Mouse (Mus musculus): ENCODE measurements at regions not wholly inside any gene's neighbourhood (a gene's known extent, or its start where the extent isn't known, plus 50 kb on each side); places are given as distances from the start of the nearest gene placed in this dataset.

GRCm38 (mm10) chr16:27507212-27507611 lies 118.5 kb downstream of the Ccdc50 start:
- Histone ChIP-seq H3K9ac (ENCODE audit: low read depth, low read length) (no peak overlapping the region), H3K9me3 (ENCODE audit: control insufficient read depth, low read length) (no peaks in the 10 kb centered on the region), H3K27ac (replicated peaks; ENCODE audit: low read depth, low read length) (no peak overlapping the region), H3K4me3 (ENCODE audit: low read depth, low read length) (no peak overlapping the region), H3K4me1 (ENCODE audit: control insufficient read depth, insufficient read depth, low read length) (no peaks in the 10 kb centered on the region), H3K36me3 (ENCODE audit: control insufficient read depth, insufficient read depth, low read length) (no peaks in the 10 kb centered on the region), H3K4me2 (ENCODE audit: low read depth, low read length) (no peak overlapping the region), H3K27me3 (replicated peaks; ENCODE audit: control insufficient read depth, insufficient read depth, low read length) (no peaks in the 10 kb centered on the region)
- DNase-seq (ENCODE audit: low spot score) (no peak), ATAC-seq (ENCODE audit: low read depth) (no peak)
- 69% methylated on average over 1 of the region's 1 CpGs for WGBS

GRCm38 (mm10) chr16:27523527-27524121 lies 135.0 kb downstream of the Ccdc50 start:
- H3K27ac ChIP-seq (replicated peaks; ENCODE audit: low read depth, low read length): no peak overlapping the region
- H3K36me3 ChIP-seq (ENCODE audit: control insufficient read depth, insufficient read depth, low read length): no peaks in the 10 kb centered on the region
- WGBS: 15% methylated on average over 7 of the region's 8 CpGs
- DNase-seq (ENCODE audit: low spot score) (peak; percentile 77), ATAC-seq (ENCODE audit: low read depth) (peak; percentile 87)
- no peak overlapping the region for H3K9ac ChIP-seq (ENCODE audit: low read depth, low read length)
- H3K4me2 ChIP-seq (ENCODE audit: low read depth, low read length): peak overlapping the region; percentile 32
- no peaks in the 10 kb centered on the region for H3K9me3 ChIP-seq (ENCODE audit: control insufficient read depth, low read length)
- H3K4me1 ChIP-seq (ENCODE audit: control insufficient read depth, insufficient read depth, low read length): 0 out of 2 replicates have a peak, but pooled peaks cover 4% of the 10 kb centered on the region
- H3K4me3 ChIP-seq (ENCODE audit: low read depth, low read length): no peak overlapping the region
- H3K27me3 ChIP-seq (replicated peaks; ENCODE audit: control insufficient read depth, insufficient read depth, low read length): no peaks in the 10 kb centered on the region

GRCm38 (mm10) chr16:27526669-27527068 lies 138.0 kb downstream of the Ccdc50 start:
- no peaks in the 10 kb centered on the region for H3K27me3 ChIP-seq (replicated peaks; ENCODE audit: control insufficient read depth, insufficient read depth, low read length)
- no peaks in the 10 kb centered on the region for H3K36me3 ChIP-seq (ENCODE audit: control insufficient read depth, insufficient read depth, low read length)
- H3K4me1 ChIP-seq (ENCODE audit: control insufficient read depth, insufficient read depth, low read length): 0 out of 2 replicates have a peak, but pooled peaks cover 4% of the 10 kb centered on the region
- no peak for DNase-seq (ENCODE audit: low spot score)
- H3K27ac ChIP-seq (replicated peaks; ENCODE audit: low read depth, low read length): no peak overlapping the region
- no peak overlapping the region for H3K4me2 ChIP-seq (ENCODE audit: low read depth, low read length)
- H3K4me3 ChIP-seq (ENCODE audit: low read depth, low read length): no peak overlapping the region
- 29% methylated on average over 1 of the region's 1 CpGs for WGBS
- H3K9ac ChIP-seq (ENCODE audit: low read depth, low read length): no peak overlapping the region
- no peak for ATAC-seq (ENCODE audit: low read depth)
- no peaks in the 10 kb centered on the region for H3K9me3 ChIP-seq (ENCODE audit: control insufficient read depth, low read length)

- no peak overlapping the region for H3K4me3 ChIP-seq (ENCODE audit: low read depth, low read length)
- H3K27me3 ChIP-seq (replicated peaks; ENCODE audit: control insufficient read depth, insufficient read depth, low read length): no peaks in the 10 kb centered on the region
- WGBS: 95% methylated on average over 4 of the region's 4 CpGs
- no peaks in the 10 kb centered on the region for H3K9me3 ChIP-seq (ENCODE audit: control insufficient read depth, low read length)
- ATAC-seq (ENCODE audit: low read depth): no peak
- H3K4me2 ChIP-seq (ENCODE audit: low read depth, low read length): no peak overlapping the region
- no peaks in the 10 kb centered on the region for H3K4me1 ChIP-seq (ENCODE audit: control insufficient read depth, insufficient read depth, low read length)
- H3K36me3 ChIP-seq (ENCODE audit: control insufficient read depth, insufficient read depth, low read length): no peaks in the 10 kb centered on the region
- no peak for DNase-seq (ENCODE audit: low spot score)
- no peak overlapping the region for H3K27ac ChIP-seq (replicated peaks; ENCODE audit: low read depth, low read length)
- H3K9ac ChIP-seq (ENCODE audit: low read depth, low read length): no peak overlapping the region
These were observed 142.0 kb downstream of the Ccdc50 start for GRCm38 (mm10) chr16:27530634-27531033.

Data from embryonic facial prominence, embryonic 14.5 days (tissue).